Mouse (Mus musculus) lung, postnatal 10 days (tissue): ENCODE data around the gene Slc8b1.

Source experiments
- DNase-seq: peaks from one replicate; pipeline ENCODE4 v3.0.0; 2021

Slc8b1 gene

GRCm38 (mm10) chr5:120510982-120511642 is at the start of gene Slc8b1:
TSS of gene Slc8b1 (plus strand) at chr5:120511168.
- peak; percentile 97 for DNase-seq

GRCm38 (mm10) chr5:120461902-120462301 is 49.1 kb upstream of the Slc8b1 start:
- no peak for DNase-seq

GRCm38 (mm10) chr5:120464321-120464720 is 46.6 kb upstream of the Slc8b1 start:
- DNase-seq, result no peak

- peak; percentile 38 for DNase-seq
Observed at GRCm38 (mm10) chr5:120465062-120465461, 45.9 kb upstream of the Slc8b1 start.

GRCm38 (mm10) chr5:120465860-120466259 is 45.1 kb upstream of the Slc8b1 start:
- DNase-seq, result peak; percentile 40

GRCm38 (mm10) chr5:120467026-120467425 is 43.9 kb upstream of the Slc8b1 start:
- peak; percentile 24 for DNase-seq

GRCm38 (mm10) chr5:120468336-120468735 is 42.6 kb upstream of the Slc8b1 start:
- DNase-seq, result no peak

- DNase-seq, result no peak
Observed at GRCm38 (mm10) chr5:120468830-120469229, 42.1 kb upstream of the Slc8b1 start.

GRCm38 (mm10) chr5:120471538-120471937 is 39.4 kb upstream of the Slc8b1 start:
- no peak for DNase-seq

- DNase-seq, result no peak
Observed at GRCm38 (mm10) chr5:120472770-120473169, 38.2 kb upstream of the Slc8b1 start, which contains the start of gene Sdsl. TSS of gene Sdsl (minus strand) at chr5:120472810.

- DNase-seq, result no peak
Observed at GRCm38 (mm10) chr5:120473361-120473760, 37.6 kb upstream of the Slc8b1 start.

GRCm38 (mm10) chr5:120475861-120476260 is 35.1 kb upstream of the Slc8b1 start:
- DNase-seq, result no peak

GRCm38 (mm10) chr5:120476296-120476695 is 34.7 kb upstream of the Slc8b1 start, which contains the start of gene Sds:
TSS of gene Sds (plus strand) at chr5:120476526.
- no peak for DNase-seq

- no peak for DNase-seq
Observed at GRCm38 (mm10) chr5:120477993-120478392, 33.0 kb upstream of the Slc8b1 start.

- no peak for DNase-seq
Observed at GRCm38 (mm10) chr5:120479538-120479937, 31.4 kb upstream of the Slc8b1 start.

GRCm38 (mm10) chr5:120481205-120481604 is 29.8 kb upstream of the Slc8b1 start:
- no peak for DNase-seq

GRCm38 (mm10) chr5:120483399-120483798 is 27.6 kb upstream of the Slc8b1 start:
- DNase-seq, result no peak

- DNase-seq, result no peak
Observed at GRCm38 (mm10) chr5:120487844-120488243, 23.1 kb upstream of the Slc8b1 start.

- peak; percentile 47 for DNase-seq
Observed at GRCm38 (mm10) chr5:120490679-120491192, 20.2 kb upstream of the Slc8b1 start.

GRCm38 (mm10) chr5:120492437-120492836 is 18.5 kb upstream of the Slc8b1 start:
- peak; percentile 29 for DNase-seq

- DNase-seq, result no peak
Observed at GRCm38 (mm10) chr5:120493440-120493839, 17.5 kb upstream of the Slc8b1 start.

- DNase-seq, result no peak
Observed at GRCm38 (mm10) chr5:120493873-120494395, 17.0 kb upstream of the Slc8b1 start.

- DNase-seq, result no peak
Observed at GRCm38 (mm10) chr5:120495064-120495702, 15.8 kb upstream of the Slc8b1 start.

- no peak for DNase-seq
Observed at GRCm38 (mm10) chr5:120495703-120496226, 15.2 kb upstream of the Slc8b1 start.
